Mouse (Mus musculus) neural tube, embryonic 14.5 days (tissue): ENCODE measurements around the gene Lepr. TPM values are rescaled to one million over a fixed set of nuclear protein-coding genes. Genes with fewer than 3 reads are reported as not detected.
"Not testable (repeated sequence)": the region's sequence is repeated elsewhere in the genome, so short reads cannot be mapped to it uniquely, and the experiment has no call there.

Source experiments
- ATAC-seq: fragments of 200-750 bp; cut with Nextera tagmentation; 2 replicates; pipeline ENCODE4 v1.8.0; 2017; ENCODE audit warnings: low read depth, mild to moderate bottlenecking, moderate TSS enrichment, moderate library complexity
- H3K27ac ChIP-seq: fragments of 300-500 bp; sonication (generic); 2 replicates; pipeline ENCODE4 v1.5.1; 2014; ENCODE audit warnings: low read depth, mild to moderate bottlenecking, control low read depth, low read length, moderate library complexity, mixed read lengths
- H3K27me3 ChIP-seq: fragments of 300-500 bp; sonication (generic); 2 replicates; pipeline ENCODE4 v1.6.1; 2014; ENCODE audit warnings: low read length; ENCODE audit not compliant: control insufficient read depth, insufficient read depth
- H3K36me3 ChIP-seq: fragments of 300-500 bp; sonication (generic); 2 replicates; pipeline ENCODE4 v1.6.1; 2014; ENCODE audit warnings: low read length, mixed read lengths; ENCODE audit not compliant: control insufficient read depth, insufficient read depth
- H3K4me1 ChIP-seq: fragments of 300-500 bp; sonication (generic); 2 replicates; pipeline ENCODE4 v1.6.1; 2014; ENCODE audit warnings: low read length; ENCODE audit not compliant: control insufficient read depth, insufficient read depth
- H3K4me2 ChIP-seq: fragments of 300-500 bp; sonication (generic); 2 replicates; pipeline ENCODE4 v1.6.1; 2014; ENCODE audit warnings: mild to moderate bottlenecking, low read depth, low read length, control low read depth
- H3K4me3 ChIP-seq: fragments of 300-500 bp; sonication (generic); 2 replicates; pipeline ENCODE4 v1.5.1; 2014; ENCODE audit warnings: low read depth, low read length, control low read depth, mixed read lengths
- H3K9ac ChIP-seq: fragments of 300-500 bp; sonication (generic); replicated peaks from 2 replicates; pipeline ENCODE4 v1.6.1; 2014; ENCODE audit warnings: low read depth, mild to moderate bottlenecking, control low read depth, low read length, mixed read lengths
- H3K9me3 ChIP-seq: fragments of 300-500 bp; sonication (generic); 2 replicates; pipeline ENCODE4 v1.6.1; 2016; ENCODE audit warnings: low read length; ENCODE audit not compliant: control insufficient read depth
- WGBS: fragments of 180-500 bp; shearing (Covaris S2); extraction: QIAGEN DNeasy Blood & Tissue Kit; methylation state at CpG from one replicate; pipeline ENCODE4 v1.1.7; 2014; 5-methylcytosine and 5-hydroxymethylcytosine counted together
- polyA plus RNA-seq: library from polyadenylated mRNA; unstranded; fragments of >200 nt; fragmentation: Nextera tagmentation; extraction: Ambion mirVana; gene quantifications from 2 replicates; pipeline ENCODE4 v1.2.1, GENCODE M21; 2014

Gene Lepr
- polyA plus RNA-seq, 1 experiment from 2014 or later: 0.55 TPM

DNA sequence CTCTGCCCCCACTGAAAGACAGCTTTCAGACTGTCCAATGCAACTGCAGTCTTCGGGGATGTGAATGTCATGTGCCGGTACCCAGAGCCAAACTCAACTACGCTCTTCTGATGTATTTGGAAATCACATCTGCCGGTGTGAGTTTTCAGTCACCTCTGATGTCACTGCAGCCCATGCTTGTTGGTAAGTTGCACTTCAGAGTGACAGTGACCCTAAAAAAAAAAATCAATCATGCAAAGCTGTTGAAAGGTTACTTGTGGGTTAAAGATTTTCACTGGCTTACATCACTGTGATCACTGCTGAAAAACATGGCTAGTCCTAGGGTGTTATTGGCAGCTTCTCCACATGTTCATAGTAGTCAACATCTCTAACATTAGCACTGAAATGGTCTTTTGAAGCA, 28.3 kb downstream of the Lepr start:
- WGBS: 97% methylated on average over 4 of the region's 4 CpGs
- Histone ChIP-seq H3K9ac (no peak overlapping the region), H3K27me3 (no peaks in the 10 kb centered on the region), H3K9me3 (no peaks in the 10 kb centered on the region), H3K4me3 (no peak overlapping the region), H3K4me1 (no peaks in the 10 kb centered on the region), H3K27ac (no peak overlapping the region), H3K4me2 (no peak overlapping the region), H3K36me3 (no peaks in the 10 kb centered on the region)
- ATAC-seq: no peak

DNA sequence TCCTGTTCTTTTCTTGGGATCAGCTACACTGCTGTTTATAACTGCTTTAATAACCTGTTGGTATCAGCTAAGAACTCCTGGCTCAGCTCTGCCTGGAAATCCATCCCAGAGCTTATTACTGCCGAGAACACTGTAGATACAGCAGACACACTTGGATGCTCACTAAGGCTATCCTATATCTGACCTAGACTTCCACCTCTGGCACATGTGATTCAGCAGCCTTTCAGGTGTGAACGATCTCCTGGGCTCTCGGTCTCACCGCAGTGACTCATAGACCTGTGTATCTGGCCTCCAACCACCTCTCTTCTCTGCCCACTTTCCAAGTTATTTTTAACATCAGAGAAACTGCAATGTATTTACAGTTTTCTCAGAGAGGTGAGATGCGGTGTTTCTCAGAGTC, 43.3 kb downstream of the Lepr start:
- Histone ChIP-seq H3K9me3 (no peaks in the 10 kb centered on the region), H3K4me2 (no peak overlapping the region), H3K4me1 (no peaks in the 10 kb centered on the region), H3K9ac (no peak overlapping the region), H3K36me3 (no peaks in the 10 kb centered on the region), H3K27me3 (no peaks in the 10 kb centered on the region), H3K4me3 (no peak overlapping the region), H3K27ac (no peak overlapping the region)
- no peak for ATAC-seq
- 95% methylated on average over 5 of the region's 5 CpGs for WGBS

DNA sequence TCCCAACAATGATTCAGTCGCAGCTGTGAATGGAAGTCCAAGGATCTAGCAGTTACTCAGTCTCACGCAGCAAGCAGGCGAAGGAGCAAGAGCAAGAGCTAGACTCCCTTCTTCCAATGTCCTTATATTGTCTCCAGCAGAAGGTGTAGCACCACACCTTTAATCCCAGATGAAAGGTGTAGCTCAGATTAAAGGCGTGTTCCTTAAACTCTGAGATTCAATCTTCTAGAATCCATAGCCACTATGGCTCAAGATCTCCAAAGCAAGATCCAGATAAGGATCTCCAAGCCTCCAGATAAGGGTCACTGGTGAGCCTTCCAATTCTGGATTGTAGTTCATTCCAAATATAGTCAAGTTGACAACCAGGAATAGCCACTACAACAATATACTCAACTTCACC, 126.7 kb downstream of the Lepr start, which contains the start of gene B020004J07Rik:
Gene B020004J07Rik (minus strand): TSS at position 101 of the 400 bp plus-strand sequence.
- H3K4me3 ChIP-seq: not testable (repeated sequence)

DNA sequence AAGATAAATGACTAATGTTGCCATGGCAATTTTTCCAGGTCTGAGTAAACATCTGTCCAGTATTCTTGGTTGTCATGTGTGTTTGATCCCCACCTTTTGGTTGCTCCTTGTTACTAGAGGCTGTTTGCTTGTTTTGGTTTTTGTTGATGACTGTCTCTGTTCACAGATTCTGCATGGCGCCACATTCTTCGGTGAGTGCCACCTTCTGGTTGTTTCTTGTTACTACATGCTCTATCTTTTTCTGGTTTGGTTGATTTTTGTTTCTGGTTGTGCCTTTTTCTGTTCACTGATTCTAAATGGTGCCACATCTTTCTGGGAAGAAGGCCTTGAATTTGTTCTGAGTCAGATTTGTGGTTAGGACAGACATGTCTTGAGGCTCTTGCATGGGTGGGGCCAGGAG, 133.7 kb downstream of the Lepr start:
- ATAC-seq: no peak
- WGBS: 72% methylated on average over 2 of the region's 2 CpGs

More for the DNA sequence above, 126.7 kb downstream of the Lepr start, which contains the start of gene B020004J07Rik:
- 96% methylated on average over 3 of the region's 4 CpGs for WGBS
- not testable (repeated sequence) for H3K9me3 ChIP-seq, H3K4me1 ChIP-seq, ATAC-seq, H3K9ac ChIP-seq, H3K27ac ChIP-seq, H3K27me3 ChIP-seq, H3K4me2 ChIP-seq, H3K36me3 ChIP-seq

DNA sequence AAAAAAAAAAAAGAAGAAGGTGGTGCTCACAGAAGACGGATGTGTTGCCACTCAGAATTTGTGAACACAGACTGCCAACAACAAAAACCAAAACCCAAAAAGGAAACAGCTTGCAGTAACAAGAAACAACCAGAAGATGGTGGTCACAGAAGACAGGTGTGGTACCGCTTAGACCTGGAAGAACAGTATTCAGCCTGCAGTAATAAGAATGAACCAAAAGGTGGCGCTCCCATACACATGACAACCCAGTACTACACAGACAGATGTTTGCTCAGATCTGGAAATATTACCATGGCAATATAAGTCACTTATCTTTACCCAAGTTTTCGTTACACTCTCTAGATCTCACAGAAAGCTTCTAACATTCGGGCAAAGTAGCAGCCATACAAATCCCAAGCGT, 143.7 kb downstream of the Lepr start:
- Histone ChIP-seq H3K27me3 (no peaks in the 10 kb centered on the region), H3K4me3 (no peak overlapping the region), H3K9ac (no peak overlapping the region), H3K36me3 (no peaks in the 10 kb centered on the region), H3K9me3 (no peaks in the 10 kb centered on the region), H3K4me2 (no peak overlapping the region), H3K27ac (no peak overlapping the region), H3K4me1 (no peaks in the 10 kb centered on the region)
- ATAC-seq: no peak
- 47% methylated on average over 6 of the region's 6 CpGs for WGBS

More for the DNA sequence above, 133.7 kb downstream of the Lepr start:
- Histone ChIP-seq H3K9ac (no peak overlapping the region), H3K27me3 (no peaks in the 10 kb centered on the region), H3K9me3 (no peaks in the 10 kb centered on the region), H3K27ac (no peak overlapping the region), H3K36me3 (no peaks in the 10 kb centered on the region), H3K4me3 (no peak overlapping the region), H3K4me2 (no peak overlapping the region), H3K4me1 (no peaks in the 10 kb centered on the region)

DNA sequence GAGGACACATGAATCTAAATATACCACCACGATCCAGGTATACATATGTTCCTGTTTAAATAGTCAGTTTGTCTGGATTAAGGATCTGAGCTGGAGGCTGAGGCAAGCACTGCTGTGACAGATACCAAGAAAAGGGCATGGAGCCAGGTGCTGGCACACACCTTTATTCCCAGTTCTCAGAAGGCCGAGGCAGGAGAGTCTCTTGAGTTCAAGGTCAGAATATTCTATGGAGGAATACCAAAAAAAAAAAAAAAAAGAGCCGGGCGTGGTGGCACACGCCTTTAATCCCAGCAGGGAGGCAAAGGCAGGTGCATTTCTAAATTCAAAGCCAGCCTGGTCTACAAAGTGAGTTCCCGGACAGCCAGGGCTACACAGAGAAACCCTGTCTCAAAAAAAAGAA, 145.1 kb downstream of the Lepr start:
- no peak for ATAC-seq
- Histone ChIP-seq H3K4me3 (no peak overlapping the region), H3K27me3 (no peaks in the 10 kb centered on the region), H3K9me3 (no peaks in the 10 kb centered on the region), H3K27ac (no peak overlapping the region), H3K4me2 (no peak overlapping the region), H3K4me1 (no peaks in the 10 kb centered on the region), H3K36me3 (no peaks in the 10 kb centered on the region), H3K9ac (no peak overlapping the region)
- 95% methylated on average over 6 of the region's 6 CpGs for WGBS

Other genes starting within 250 kb of the Lepr start
- 63.8 and 70.1 TPM in 2 replicates for gene Dnajc6, start 220.8 kb upstream of the Lepr start, polyA plus RNA-seq
- 72.1 and 84.5 TPM in 2 replicates for gene Leprot, start 69.7 kb upstream of the Lepr start, polyA plus RNA-seq
- not detected in 2 replicates for gene B020004J07Rik, start 126.6 kb downstream of the Lepr start, polyA plus RNA-seq
- not detected in 2 replicates for gene C130073F10Rik, start 176.4 kb downstream of the Lepr start, polyA plus RNA-seq
- not detected in 2 replicates for gene Gm12800, start 191.7 kb downstream of the Lepr start, polyA plus RNA-seq
- gene Gm12794, start 223.0 kb downstream of the Lepr start, polyA plus RNA-seq: not detected in 2 replicates